Mouse (Mus musculus) urinary bladder, adult 18-20 months (tissue): ENCODE measurements at regions not wholly inside any gene's neighbourhood (a gene's known extent, or its start where the extent isn't known, plus 50 kb on each side); places are given as distances from the start of the nearest gene placed in this dataset.

Experiments
- DNase-seq, 2 experiments: peaks; one replicate each; pipeline ENCODE4 v3.0.0; 2022; ENCODE audit warnings: low spot score in 2 of 2, mixed read lengths in 2 of 2

GRCm38 (mm10) chr15:61927385-61928120, 1004.7 kb upstream of the A1bg start:
- no peak for DNase-seq

- no peak for DNase-seq
Measured at GRCm38 (mm10) chr15:61920041-61920440, 997.2 kb upstream of the A1bg start.

GRCm38 (mm10) chr15:61913546-61914160, 990.8 kb upstream of the A1bg start:
- peak; percentile 27 to 73 for DNase-seq

GRCm38 (mm10) chr15:61905165-61905845, 982.5 kb upstream of the A1bg start:
- DNase-seq = no peak

GRCm38 (mm10) chr15:61899809-61900208, 977.0 kb upstream of the A1bg start:
- no peak for DNase-seq

- no peak for DNase-seq
Measured at GRCm38 (mm10) chr15:61897566-61897965, 974.8 kb upstream of the A1bg start.

GRCm38 (mm10) chr15:61890330-61890729, 967.5 kb upstream of the A1bg start:
- no peak for DNase-seq

- DNase-seq = no peak
Measured at GRCm38 (mm10) chr15:61888569-61889326, 965.9 kb upstream of the A1bg start.

GRCm38 (mm10) chr15:61879408-61879807, 956.6 kb upstream of the A1bg start:
- DNase-seq = no peak

- DNase-seq = no peak
Measured at GRCm38 (mm10) chr15:61873047-61873446, 950.2 kb upstream of the A1bg start.

- DNase-seq = no peak
Measured at GRCm38 (mm10) chr15:61860759-61861158, 937.9 kb upstream of the A1bg start.

- DNase-seq = no peak
Measured at GRCm38 (mm10) chr15:61855880-61856279, 933.1 kb upstream of the A1bg start.

GRCm38 (mm10) chr15:61812671-61813070, 889.9 kb upstream of the A1bg start:
- no peak for DNase-seq

GRCm38 (mm10) chr15:61805379-61805778, 882.6 kb upstream of the A1bg start:
- DNase-seq = no peak

GRCm38 (mm10) chr15:61800155-61800554, 877.3 kb upstream of the A1bg start:
- no peak for DNase-seq

- no peak for DNase-seq
Measured at GRCm38 (mm10) chr15:61797827-61798226, 875.0 kb upstream of the A1bg start.

GRCm38 (mm10) chr15:61794506-61794905, 871.7 kb upstream of the A1bg start:
- no peak for DNase-seq

GRCm38 (mm10) chr15:61789847-61790562, 867.2 kb upstream of the A1bg start:
- DNase-seq = no peak

GRCm38 (mm10) chr15:61787046-61787445, 864.2 kb upstream of the A1bg start:
- no peak for DNase-seq

GRCm38 (mm10) chr15:61781531-61781930, 858.7 kb upstream of the A1bg start:
- DNase-seq = no peak

- no peak for DNase-seq
Measured at GRCm38 (mm10) chr15:61772996-61773395, 850.2 kb upstream of the A1bg start.
